Mouse (Mus musculus) layer of hippocampus, postnatal 10 days (tissue): ENCODE data around the gene Selplg. TPM values are rescaled to one million over a fixed set of nuclear protein-coding genes. Genes with fewer than 3 reads are reported as not detected.
"Not testable (repeated sequence)": the region's sequence is repeated elsewhere in the genome, so short reads cannot be mapped to it uniquely, and the experiment has no call there.

Experiments used
- DNase-seq, 2 experiments: peaks; one replicate each; pipeline ENCODE4 v3.0.0; 2021; ENCODE audit warnings: low spot score in 2 of 2
- total RNA-seq, 2 experiments: library from RNA; stranded (reverse); gene quantifications; 2 replicates each; pipeline ENCODE4 v1.2.3; 2021

The Selplg gene
- total RNA-seq, 2 experiments from 2014 or later, result 12.1 to 12.9 TPM

- no peak for DNase-seq
Observed at GRCm38 (mm10) chr5:113826619-113827018, 5.8 kb downstream of the Selplg start.

- no peak for DNase-seq
Observed at GRCm38 (mm10) chr5:113825558-113825957, 6.9 kb downstream of the Selplg start.

- DNase-seq, result no peak
Observed at GRCm38 (mm10) chr5:113824228-113824627, 8.2 kb downstream of the Selplg start.

- no peak for DNase-seq
Observed at GRCm38 (mm10) chr5:113818572-113818971, 13.9 kb downstream of the Selplg start.

GRCm38 (mm10) chr5:113815638-113816152, 16.7 kb downstream of the Selplg start:
- DNase-seq, result peak; percentile 76 to 77

GRCm38 (mm10) chr5:113815041-113815389, 17.4 kb downstream of the Selplg start:
- no peak for DNase-seq

GRCm38 (mm10) chr5:113814111-113815040, 18.1 kb downstream of the Selplg start:
- DNase-seq, result no peak

GRCm38 (mm10) chr5:113813608-113814007, 18.8 kb downstream of the Selplg start:
- no peak for DNase-seq

- no peak for DNase-seq
Observed at GRCm38 (mm10) chr5:113812638-113813037, 19.8 kb downstream of the Selplg start.

- DNase-seq, result not testable (repeated sequence)
Observed at GRCm38 (mm10) chr5:113811824-113812420, 20.5 kb downstream of the Selplg start.

GRCm38 (mm10) chr5:113810111-113810510, 22.3 kb downstream of the Selplg start:
- no peak for DNase-seq

GRCm38 (mm10) chr5:113808177-113808576, 24.3 kb downstream of the Selplg start:
- no peak for DNase-seq

- no peak for DNase-seq
Observed at GRCm38 (mm10) chr5:113807712-113808111, 24.7 kb downstream of the Selplg start.

- DNase-seq, result no peak
Observed at GRCm38 (mm10) chr5:113806414-113806813, 26.0 kb downstream of the Selplg start.

- no peak for DNase-seq
Observed at GRCm38 (mm10) chr5:113805301-113805700, 27.1 kb downstream of the Selplg start.

GRCm38 (mm10) chr5:113804395-113804966, 28.0 kb downstream of the Selplg start:
- no peak for DNase-seq

GRCm38 (mm10) chr5:113800280-113800679, 32.2 kb downstream of the Selplg start, which contains the start of gene Tmem119:
TSS of gene Tmem119 (minus strand) at chr5:113800516.
- DNase-seq, result peak; percentile 44 to 46

- DNase-seq, result no peak
Observed at GRCm38 (mm10) chr5:113799691-113800090, 32.8 kb downstream of the Selplg start.

GRCm38 (mm10) chr5:113798525-113798924, 33.9 kb downstream of the Selplg start:
- DNase-seq, result no peak

- DNase-seq, result no peak
Observed at GRCm38 (mm10) chr5:113797149-113797882, 35.1 kb downstream of the Selplg start.
